Mouse (Mus musculus) embryo, embryonic 10.5 days (tissue): ENCODE measurements at regions not wholly inside any gene's neighbourhood (a gene's known extent, or its start where the extent isn't known, plus 50 kb on each side); places are given as distances from the start of the nearest gene placed in this dataset.

Experiments used
- DNase-seq: peaks from one replicate; pipeline ENCODE4 v3.0.0-alpha.2; 2015; ENCODE audit warnings: low spot score

GRCm38 (mm10) chr7:40052255-40052654 lies 534.7 kb downstream of the Zfp619 start:
- no peak for DNase-seq

- no peak for DNase-seq
Measured at GRCm38 (mm10) chr7:40058836-40059235, 541.3 kb downstream of the Zfp619 start.

- no peak for DNase-seq
Measured at GRCm38 (mm10) chr7:40064631-40065030, 547.1 kb downstream of the Zfp619 start.

GRCm38 (mm10) chr7:40065526-40065925 lies 548.0 kb downstream of the Zfp619 start:
- DNase-seq: no peak

GRCm38 (mm10) chr7:40067378-40067777 lies 549.8 kb downstream of the Zfp619 start:
- DNase-seq: no peak

GRCm38 (mm10) chr7:40071313-40071712 lies 553.7 kb downstream of the Zfp619 start:
- DNase-seq: no peak

GRCm38 (mm10) chr7:40072478-40072877 lies 554.9 kb downstream of the Zfp619 start:
- peak; percentile 28 for DNase-seq

GRCm38 (mm10) chr7:40086236-40086635 lies 568.7 kb downstream of the Zfp619 start:
- DNase-seq: peak; percentile 32

GRCm38 (mm10) chr7:40097094-40097493 lies 579.5 kb downstream of the Zfp619 start:
- no peak for DNase-seq

- no peak for DNase-seq
Measured at GRCm38 (mm10) chr7:40103057-40103945, 585.7 kb downstream of the Zfp619 start.

GRCm38 (mm10) chr7:40142906-40143305 lies 625.3 kb downstream of the Zfp619 start:
- DNase-seq: no peak

GRCm38 (mm10) chr7:40144431-40144830 lies 626.9 kb downstream of the Zfp619 start:
- DNase-seq: no peak

GRCm38 (mm10) chr7:40177570-40177969 lies 660.0 kb downstream of the Zfp619 start:
- DNase-seq: no peak

GRCm38 (mm10) chr7:40195366-40195765 lies 677.8 kb downstream of the Zfp619 start:
- no peak for DNase-seq

- DNase-seq: no peak
Measured at GRCm38 (mm10) chr7:40202615-40203014, 685.0 kb downstream of the Zfp619 start.

GRCm38 (mm10) chr7:40211956-40212355 lies 686.2 kb upstream of the Vstm2b start:
- DNase-seq: no peak

- no peak for DNase-seq
Measured at GRCm38 (mm10) chr7:40212576-40212975, 685.6 kb upstream of the Vstm2b start.

GRCm38 (mm10) chr7:40213646-40214045 lies 684.5 kb upstream of the Vstm2b start:
- DNase-seq: no peak

GRCm38 (mm10) chr7:40214395-40214794 lies 683.7 kb upstream of the Vstm2b start:
- DNase-seq: no peak

- DNase-seq: no peak
Measured at GRCm38 (mm10) chr7:40215271-40215670, 682.9 kb upstream of the Vstm2b start.

GRCm38 (mm10) chr7:40220549-40220948 lies 677.6 kb upstream of the Vstm2b start:
- no peak for DNase-seq

- DNase-seq: no peak
Measured at GRCm38 (mm10) chr7:40245188-40245587, 652.9 kb upstream of the Vstm2b start.

GRCm38 (mm10) chr7:40248521-40248920 lies 649.6 kb upstream of the Vstm2b start:
- no peak for DNase-seq

- DNase-seq: no peak
Measured at GRCm38 (mm10) chr7:40253486-40253885, 644.6 kb upstream of the Vstm2b start.
